Mouse (Mus musculus): Measurements from ENCODE around the gene Nrgn. TPM values are rescaled to one million over a fixed set of nuclear protein-coding genes. Genes with fewer than 3 reads are reported as not detected.

The Nrgn gene
- polyA plus RNA-seq, 1 experiment from 2014 or later, result 8.6 TPM

DNA sequence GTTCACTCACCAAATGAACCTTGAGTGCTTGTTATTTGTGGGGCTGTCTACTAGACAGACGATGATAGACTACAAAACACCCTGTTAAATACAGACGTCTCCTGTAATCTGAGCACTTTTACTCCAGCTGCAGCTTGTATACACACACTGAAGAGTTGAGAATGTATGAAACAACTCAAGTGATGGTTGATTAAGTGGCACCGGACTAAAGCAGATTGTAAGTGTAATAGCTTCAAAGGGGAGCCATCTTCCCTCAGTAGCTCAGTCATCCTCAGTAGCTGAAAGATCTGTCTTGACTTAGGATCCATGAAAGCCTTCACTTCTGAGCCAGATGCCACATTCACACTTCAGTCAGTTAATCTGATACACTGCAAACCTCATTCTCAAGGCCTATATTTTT is 56.9 kb downstream of the Nrgn start:
- no peaks in the 10 kb centered on the region for H3K9me3 ChIP-seq
- H3K4me1 ChIP-seq, result 0 out of 2 replicates have a peak, but pooled peaks cover 6% of the 10 kb centered on the region
- no peaks in the 10 kb centered on the region for H3K27me3 ChIP-seq
- no peak overlapping the region for H3K4me3 ChIP-seq
- no peak overlapping the region for H3K27ac ChIP-seq
- H3K4me2 ChIP-seq, result no peak overlapping the region
- H3K36me3 ChIP-seq, result peaks cover 17% of the 10 kb centered on the region; the same call in 1 of the 2 replicates
- WGBS, result 57% methylated on average over 3 of the region's 3 CpGs
- H3K9ac ChIP-seq, result no peak overlapping the region
- no peak for ATAC-seq (ENCODE audit: insufficient number of reproducible peaks, insufficient read depth, low FRiP score, low TSS enrichment, low read depth)

Other genes with a start within 250 kb of the Nrgn start
- gene Ccdc15, start 204.5 kb downstream of the Nrgn start, polyA plus RNA-seq (2015; fragmentation: Nextera tagmentation; extraction: Ambion mirVana), result 8.9 and 10.3 TPM in 2 replicates
- 0.21 TPM in 1 of 2 replicates, not detected in the other for gene Hepacam, start 185.6 kb downstream of the Nrgn start, polyA plus RNA-seq (2015; fragmentation: Nextera tagmentation; extraction: Ambion mirVana)
- 9.5 and 10.1 TPM in 2 replicates for gene Robo4, start 151.0 kb downstream of the Nrgn start, polyA plus RNA-seq (2015; fragmentation: Nextera tagmentation; extraction: Ambion mirVana)
- gene Robo3, start 119.7 kb downstream of the Nrgn start, polyA plus RNA-seq (2015; fragmentation: Nextera tagmentation; extraction: Ambion mirVana), result 0.44 and 0.62 TPM in 2 replicates
- 31.1 and 34.9 TPM in 2 replicates for gene Msantd2, start 63.6 kb downstream of the Nrgn start, polyA plus RNA-seq (2015; fragmentation: Nextera tagmentation; extraction: Ambion mirVana)
- gene Esam, start 24.8 kb downstream of the Nrgn start, polyA plus RNA-seq (2015; fragmentation: Nextera tagmentation; extraction: Ambion mirVana), result 39.5 and 41.7 TPM in 2 replicates
- 1.5 and 1.6 TPM in 2 replicates for gene Vsig2, start 13.6 kb downstream of the Nrgn start, polyA plus RNA-seq (2015; fragmentation: Nextera tagmentation; extraction: Ambion mirVana)
- gene Siae, start 2.8 kb upstream of the Nrgn start, polyA plus RNA-seq (2015; fragmentation: Nextera tagmentation; extraction: Ambion mirVana), result 9.5 and 10.0 TPM in 2 replicates
- 6.5 and 10.2 TPM in 2 replicates for gene Spa17, start 60.8 kb upstream of the Nrgn start, polyA plus RNA-seq (2015; fragmentation: Nextera tagmentation; extraction: Ambion mirVana)
- 173 and 182 TPM in 2 replicates for gene Tbrg1, start 104.4 kb upstream of the Nrgn start, polyA plus RNA-seq (2015; fragmentation: Nextera tagmentation; extraction: Ambion mirVana)
- 16.7 and 22.4 TPM in 2 replicates for gene Panx3, start 116.3 kb upstream of the Nrgn start, polyA plus RNA-seq (2015; fragmentation: Nextera tagmentation; extraction: Ambion mirVana)
- not detected in 2 replicates for gene Olfr160, start 163.3 kb upstream of the Nrgn start, polyA plus RNA-seq (2015; fragmentation: Nextera tagmentation; extraction: Ambion mirVana)
- gene Olfr874, start 192.2 kb upstream of the Nrgn start, polyA plus RNA-seq (2015; fragmentation: Nextera tagmentation; extraction: Ambion mirVana), result 0.10 TPM in 1 of 2 replicates, not detected in the other
- not detected in 2 replicates for gene Olfr875, start 219.0 kb upstream of the Nrgn start, polyA plus RNA-seq (2015; fragmentation: Nextera tagmentation; extraction: Ambion mirVana)

Data from embryonic facial prominence, embryonic 13.5 days (tissue).